Mouse (Mus musculus): ENCODE measurements around the gene Tmem217.

DNA sequence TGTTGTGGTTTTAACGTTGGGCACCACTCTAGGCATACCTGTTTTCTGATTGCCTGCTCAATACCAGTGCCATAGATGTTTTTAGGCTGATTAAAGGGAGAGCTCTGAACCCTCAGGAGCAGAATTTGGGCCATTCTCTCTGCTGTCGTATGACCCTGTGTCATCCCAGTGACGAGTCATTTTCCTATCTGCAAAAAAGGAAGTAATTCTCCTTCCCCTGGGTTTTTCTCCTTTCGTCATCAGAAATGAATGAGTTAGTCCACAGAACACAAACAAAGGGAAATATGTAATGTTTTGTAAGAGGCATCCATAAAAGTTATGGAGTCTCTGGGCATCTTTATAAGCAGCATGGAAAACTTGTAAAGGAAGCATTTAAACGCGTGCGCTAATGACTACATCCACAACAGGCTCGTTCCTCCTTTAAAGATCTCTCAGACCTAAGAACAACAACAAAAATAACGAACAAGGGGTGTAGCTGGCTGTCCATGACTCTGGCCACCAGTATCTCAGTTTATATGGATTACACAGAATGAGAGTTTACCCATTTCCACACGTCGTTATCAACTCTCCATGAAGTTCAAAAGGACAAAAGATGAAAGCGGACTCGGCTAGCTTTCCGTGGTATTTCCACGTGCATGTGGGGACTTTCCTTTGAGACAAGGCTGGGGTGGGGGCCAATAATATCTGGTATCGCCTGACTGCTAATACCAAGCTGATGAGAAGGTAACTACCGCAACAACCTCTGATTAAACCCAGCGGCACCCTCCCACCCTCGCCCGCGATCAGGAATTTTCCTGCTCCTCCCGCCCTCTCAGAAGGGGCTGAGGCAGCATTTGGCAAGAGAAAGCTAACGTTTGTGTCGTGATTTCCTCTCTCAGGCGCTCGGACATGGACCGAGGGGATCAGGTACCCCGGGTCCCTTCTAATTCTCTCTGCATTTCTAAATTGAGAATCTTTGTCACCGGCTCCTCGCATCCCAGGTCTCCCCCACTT, 62.9 kb downstream of the Tmem217 start:
- TF ChIP-seq ZNF384 (IDR thresholded peaks at IDR 0.05; ENCODE audit: low read depth, low read length), result no peak
- no peak for TF ChIP-seq ZC3H11A (IDR thresholded peaks at IDR 0.05; ENCODE audit: borderline replicate concordance, low read depth, low read length)
- no peak for TF ChIP-seq MAFK (IDR thresholded peaks at IDR 0.05; ENCODE audit: insufficient read depth, low read depth, low read length)
